Mouse (Mus musculus) olfactory bulb, adult 2 months (tissue): ENCODE data around the gene Prkn.

Source experiments
- CTCF ChIP-seq: fragments of 200-500 bp; IDR thresholded peaks from 2 replicates; pipeline ENCODE4 v1.5.1; 2012; ENCODE audit warnings: low read depth, mild to moderate bottlenecking, low read length, moderate library complexity; ENCODE audit not compliant: insufficient read depth
- POLR2A ChIP-seq: fragments of 200-500 bp; IDR thresholded peaks from 2 replicates; pipeline ENCODE4 v1.6.1; 2012; ENCODE audit warnings: mild to moderate bottlenecking, low read depth, low read length, moderate library complexity; ENCODE audit not compliant: insufficient read depth

- TF ChIP-seq CTCF (no peak), POLR2A (no peak)
Observed at GRCm38 (mm10) chr17:11515619-11516018, 675.4 kb downstream of the Prkn start.
